Mouse (Mus musculus): Measurements from ENCODE around the gene Cep170b. TPM values are rescaled to one million over a fixed set of nuclear protein-coding genes. Genes with fewer than 3 reads are reported as not detected.

Cep170b gene
- polyA plus RNA-seq, 1 experiment from 2014 or later = 15.2 TPM

DNA sequence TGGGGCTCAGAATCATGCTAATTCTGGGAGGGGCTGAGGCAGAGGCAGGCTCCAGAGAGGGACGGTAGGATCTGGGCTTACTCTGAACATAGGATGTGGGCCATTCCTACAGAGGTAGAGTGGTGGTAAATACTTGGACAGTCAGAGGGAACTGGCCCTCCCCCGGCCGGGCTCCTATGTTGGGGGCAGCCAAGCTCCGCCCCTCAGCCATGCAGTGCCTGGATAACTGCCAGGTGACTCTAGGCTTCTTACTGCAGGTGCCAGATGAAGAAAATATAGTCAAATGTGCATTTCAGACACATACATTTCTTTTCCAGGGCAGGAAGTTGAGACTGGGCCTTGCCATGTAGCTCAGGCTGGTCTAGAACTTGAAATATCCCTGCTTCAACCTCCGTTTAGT lies 43.2 kb upstream of the Cep170b start:
- Histone ChIP-seq H3K9me3 (ENCODE audit: control insufficient read depth, low read length) (no peaks in the 10 kb centered on the region), H3K4me3 (ENCODE audit: low read depth, low read length) (no peak overlapping the region), H3K9ac (ENCODE audit: low read length) (no peak overlapping the region), H3K27ac (ENCODE audit: low read depth, low read length) (no peak overlapping the region), H3K27me3 (ENCODE audit: control insufficient read depth, insufficient read depth, low read length) (peaks cover 38% of the 10 kb centered on the region), H3K36me3 (ENCODE audit: control insufficient read depth, insufficient read depth, low read length) (no peaks in the 10 kb centered on the region), H3K4me2 (ENCODE audit: low read depth, low read length, severe bottlenecking) (no peak overlapping the region), H3K4me1 (replicated peaks; ENCODE audit: control insufficient read depth, insufficient read depth, low read length) (peaks cover 25% of the 10 kb centered on the region)
- DNase-seq (ENCODE audit: low spot score) (no peak), ATAC-seq (replicated peaks; ENCODE audit: low FRiP score) (no peak)
- WGBS = 74% methylated on average over 5 of the region's 5 CpGs

DNA sequence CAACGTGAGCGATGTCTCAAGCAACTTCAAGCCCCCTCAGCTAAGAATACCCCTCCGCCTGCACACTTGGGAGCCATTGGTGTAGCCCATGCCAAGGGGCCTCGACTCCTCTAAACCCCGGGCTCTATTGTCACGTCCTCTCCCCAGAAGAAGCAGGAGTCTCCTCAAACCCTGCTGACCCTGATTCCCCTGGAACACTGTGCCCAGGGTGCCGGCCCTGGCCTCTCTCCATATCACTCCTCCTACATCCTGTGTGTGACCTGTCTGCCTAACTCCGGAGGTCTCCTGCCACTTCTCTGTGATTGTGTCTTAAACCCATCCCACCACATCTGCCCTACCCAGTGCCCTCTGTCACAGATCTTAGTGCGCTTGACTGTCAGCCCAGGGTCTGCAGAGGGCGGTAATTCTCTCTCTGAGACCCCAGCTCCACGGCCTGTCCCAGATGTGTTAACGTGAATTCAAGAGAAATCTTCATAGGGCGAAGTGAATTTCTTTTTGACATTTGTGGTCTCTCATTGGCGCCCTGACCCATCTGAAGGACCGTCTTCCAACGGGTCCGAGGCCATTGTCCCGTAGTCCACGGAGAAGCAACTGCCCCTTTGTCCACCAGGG lies 42.2 kb upstream of the Cep170b start:
- Histone ChIP-seq H3K27ac (ENCODE audit: low read depth, low read length) (no peak overlapping the region), H3K9me3 (ENCODE audit: control insufficient read depth, low read length) (no peaks in the 10 kb centered on the region), H3K27me3 (ENCODE audit: control insufficient read depth, insufficient read depth, low read length) (peaks cover 38% of the 10 kb centered on the region), H3K9ac (ENCODE audit: low read length) (peak overlapping the region; percentile 67), H3K36me3 (ENCODE audit: control insufficient read depth, insufficient read depth, low read length) (no peaks in the 10 kb centered on the region), H3K4me3 (ENCODE audit: low read depth, low read length) (peak overlapping the region; percentile 63), H3K4me1 (replicated peaks; ENCODE audit: control insufficient read depth, insufficient read depth, low read length) (peaks cover 18% of the 10 kb centered on the region), H3K4me2 (ENCODE audit: low read depth, low read length, severe bottlenecking) (peak overlapping the region; percentile 95)
- ATAC-seq (replicated peaks; ENCODE audit: low FRiP score) = no peak
- 19% methylated on average over 19 of the region's 19 CpGs for WGBS
- no peak for DNase-seq (ENCODE audit: low spot score)

DNA sequence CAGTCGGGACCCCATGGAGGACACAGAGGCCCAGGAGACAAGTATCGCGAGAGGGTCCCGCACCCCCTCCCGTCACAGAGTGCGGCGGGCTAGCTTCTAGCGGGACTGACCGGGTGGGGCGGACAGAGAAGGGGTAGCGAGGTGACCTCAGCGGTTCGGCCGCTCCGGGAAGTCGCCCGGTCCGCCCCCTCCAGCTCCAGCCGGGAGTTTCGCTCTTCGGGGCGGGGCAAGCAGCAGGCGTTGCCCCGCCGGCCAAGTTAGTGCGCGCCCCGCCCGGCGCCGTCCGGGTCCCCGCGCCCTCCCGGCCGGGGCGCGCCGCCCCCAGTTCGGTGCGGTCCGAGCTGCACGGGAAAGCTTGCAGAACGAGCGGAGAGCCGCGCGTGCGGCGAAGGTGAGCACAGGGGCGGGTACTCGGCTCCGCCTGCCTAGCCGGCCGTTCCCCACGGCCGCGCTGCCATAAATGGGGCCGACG lies 41.7 kb upstream of the Cep170b start, which contains the start of gene Zbtb42:
Zbtb42 (plus strand) TSS at position 274 of the 472 bp plus-strand sequence.
- Histone ChIP-seq H3K27me3 (ENCODE audit: control insufficient read depth, insufficient read depth, low read length) (peaks cover 38% of the 10 kb centered on the region), H3K36me3 (ENCODE audit: control insufficient read depth, insufficient read depth, low read length) (no peaks in the 10 kb centered on the region), H3K9me3 (ENCODE audit: control insufficient read depth, low read length) (no peaks in the 10 kb centered on the region), H3K9ac (ENCODE audit: low read length) (peak within 1 kb of the TSS; percentile 67), H3K4me2 (ENCODE audit: low read depth, low read length, severe bottlenecking) (peak within 1 kb of the TSS; percentile 95), H3K4me3 (ENCODE audit: low read depth, low read length) (peak within 1 kb of the TSS; percentile 63), H3K4me1 (replicated peaks; ENCODE audit: control insufficient read depth, insufficient read depth, low read length) (peaks cover 15% of the 10 kb centered on the region), H3K27ac (ENCODE audit: low read depth, low read length) (no peak within 1 kb of the TSS)
- DNase-seq (ENCODE audit: low spot score) = peak; percentile 87
- under 1% methylated on average over 54 of the region's 60 CpGs for WGBS
- peak; percentile 56 for ATAC-seq (replicated peaks; ENCODE audit: low FRiP score)

DNA sequence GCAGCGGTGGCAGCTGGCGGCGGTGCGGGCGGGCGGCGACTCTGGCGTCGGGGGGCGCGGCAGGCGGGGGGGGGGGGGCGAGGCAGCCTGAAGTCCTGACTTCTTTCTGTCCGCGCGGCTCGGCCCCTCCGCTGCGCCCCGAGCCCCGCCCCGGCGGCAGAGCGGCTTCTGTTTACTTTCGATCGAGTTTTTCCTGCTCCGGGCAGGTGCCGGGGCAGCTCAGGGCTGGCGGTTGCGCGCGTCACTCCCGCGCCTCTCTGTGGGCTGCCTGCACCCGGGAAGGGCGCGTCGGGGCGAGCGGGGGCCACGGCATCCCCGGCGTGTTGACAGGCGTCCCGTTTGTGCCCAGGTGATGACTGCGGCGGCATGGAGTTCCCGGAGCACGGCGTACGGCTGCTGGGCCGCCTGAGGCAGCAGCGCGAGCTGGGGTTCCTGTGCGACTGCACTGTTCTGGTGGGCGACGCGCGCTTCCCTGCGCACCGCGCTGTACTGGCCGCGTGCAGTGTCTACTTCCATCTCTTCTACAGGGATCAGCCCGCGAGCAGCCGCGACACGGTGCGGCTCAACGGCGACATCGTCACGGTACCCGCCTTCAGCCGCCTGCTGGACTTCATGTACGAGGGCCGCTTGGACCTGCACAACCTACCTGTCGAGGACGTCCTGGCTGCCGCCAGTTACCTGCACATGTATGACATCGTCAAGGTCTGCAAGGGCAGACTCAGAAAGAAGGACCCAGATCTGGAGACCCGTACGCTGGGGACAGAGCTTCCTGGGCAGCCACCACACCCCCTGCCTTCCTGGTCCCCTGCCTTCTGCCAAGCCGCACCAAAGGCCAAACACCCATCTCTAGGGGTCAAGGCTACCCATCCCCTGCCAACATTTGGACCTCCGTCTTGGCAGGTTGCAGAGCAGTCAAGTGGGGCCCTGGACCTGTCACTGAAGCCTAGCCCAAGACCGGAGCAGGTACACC lies 40.9 kb upstream of the Cep170b start:
- Histone ChIP-seq H3K36me3 (ENCODE audit: control insufficient read depth, insufficient read depth, low read length) (no peaks in the 10 kb centered on the region), H3K4me2 (ENCODE audit: low read depth, low read length, severe bottlenecking) (peak overlapping the region; percentile 95), H3K27me3 (ENCODE audit: control insufficient read depth, insufficient read depth, low read length) (peaks cover 38% of the 10 kb centered on the region), H3K9ac (ENCODE audit: low read length) (peak overlapping the region; percentile 67), H3K27ac (ENCODE audit: low read depth, low read length) (no peak overlapping the region), H3K4me1 (replicated peaks; ENCODE audit: control insufficient read depth, insufficient read depth, low read length) (peaks cover 15% of the 10 kb centered on the region), H3K9me3 (ENCODE audit: control insufficient read depth, low read length) (no peaks in the 10 kb centered on the region), H3K4me3 (ENCODE audit: low read depth, low read length) (peak overlapping the region; percentile 63)
- peak; percentile 71 for DNase-seq (ENCODE audit: low spot score)
- peak; percentile 11; the same call in 1 of the 2 replicates for ATAC-seq (replicated peaks; ENCODE audit: low FRiP score)
- WGBS = 4% methylated on average over 78 of the region's 87 CpGs

DNA sequence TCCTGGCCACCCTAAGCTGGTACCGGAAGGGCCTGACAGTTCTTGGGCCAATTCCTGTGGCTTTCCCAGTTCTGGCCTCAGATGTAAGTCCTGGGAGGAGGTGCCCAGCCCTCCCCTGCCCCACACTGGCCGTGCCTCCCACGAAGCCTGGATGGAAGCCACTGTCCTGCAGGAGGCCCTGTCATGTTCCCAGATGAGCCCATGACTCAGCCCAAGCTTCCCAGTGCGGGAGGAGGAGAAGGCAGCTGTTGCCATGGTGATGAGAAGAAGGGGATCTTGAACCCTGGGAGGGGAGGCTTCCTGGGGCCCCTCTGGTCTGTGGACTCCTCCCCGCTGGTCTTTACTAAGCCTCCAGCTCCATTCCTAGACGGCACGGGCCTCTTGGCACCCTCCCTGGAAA lies 36.9 kb upstream of the Cep170b start:
- no peak for ATAC-seq (replicated peaks; ENCODE audit: low FRiP score)

DNA sequence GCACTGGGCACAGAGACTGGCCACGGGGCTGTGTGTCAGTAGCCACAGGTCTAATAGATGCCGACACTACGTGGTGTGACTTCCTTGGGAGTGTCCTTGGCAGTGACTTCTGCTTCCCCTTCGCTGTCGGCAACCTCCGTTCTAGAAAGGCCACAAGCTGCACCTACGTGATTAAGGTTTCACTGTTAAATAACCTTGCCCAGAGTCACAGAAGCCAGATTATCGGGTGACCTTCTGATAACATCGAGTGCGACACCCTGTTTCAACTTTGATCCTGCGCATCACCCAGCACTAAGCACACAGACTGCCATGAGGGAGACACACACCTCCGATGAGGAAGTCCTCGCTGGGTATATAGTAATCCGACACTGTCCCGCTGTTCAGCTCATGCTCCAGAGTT lies 31.8 kb upstream of the Cep170b start:
- DNase-seq (ENCODE audit: low spot score) = no peak
- no peaks in the 10 kb centered on the region for H3K36me3 ChIP-seq (ENCODE audit: control insufficient read depth, insufficient read depth, low read length)
- H3K9ac ChIP-seq (ENCODE audit: low read length) = no peak overlapping the region
- no peak overlapping the region for H3K27ac ChIP-seq (ENCODE audit: low read depth, low read length)
- no peak overlapping the region for H3K4me2 ChIP-seq (ENCODE audit: low read depth, low read length, severe bottlenecking)
- no peak for ATAC-seq (replicated peaks; ENCODE audit: low FRiP score)
- 88% methylated on average over 15 of the region's 15 CpGs for WGBS
- no peaks in the 10 kb centered on the region for H3K27me3 ChIP-seq (ENCODE audit: control insufficient read depth, insufficient read depth, low read length)
- no peak overlapping the region for H3K4me3 ChIP-seq (ENCODE audit: low read depth, low read length)
- H3K4me1 ChIP-seq (replicated peaks; ENCODE audit: control insufficient read depth, insufficient read depth, low read length) = no peaks in the 10 kb centered on the region
- H3K9me3 ChIP-seq (ENCODE audit: control insufficient read depth, low read length) = no peaks in the 10 kb centered on the region

More for the DNA sequence above, 36.9 kb upstream of the Cep170b start:
- no peaks in the 10 kb centered on the region for H3K9me3 ChIP-seq (ENCODE audit: control insufficient read depth, low read length)
- H3K9ac ChIP-seq (ENCODE audit: low read length) = no peak overlapping the region
- H3K27me3 ChIP-seq (ENCODE audit: control insufficient read depth, insufficient read depth, low read length) = peaks cover 30% of the 10 kb centered on the region
- H3K4me2 ChIP-seq (ENCODE audit: low read depth, low read length, severe bottlenecking) = no peak overlapping the region
- no peak overlapping the region for H3K4me3 ChIP-seq (ENCODE audit: low read depth, low read length)
- H3K4me1 ChIP-seq (replicated peaks; ENCODE audit: control insufficient read depth, insufficient read depth, low read length) = peaks cover 4% of the 10 kb centered on the region; the same call in 1 of the 2 replicates
- no peak overlapping the region for H3K27ac ChIP-seq (ENCODE audit: low read depth, low read length)
- DNase-seq (ENCODE audit: low spot score) = no peak
- WGBS = 51% methylated on average over 7 of the region's 7 CpGs
- no peaks in the 10 kb centered on the region for H3K36me3 ChIP-seq (ENCODE audit: control insufficient read depth, insufficient read depth, low read length)

DNA sequence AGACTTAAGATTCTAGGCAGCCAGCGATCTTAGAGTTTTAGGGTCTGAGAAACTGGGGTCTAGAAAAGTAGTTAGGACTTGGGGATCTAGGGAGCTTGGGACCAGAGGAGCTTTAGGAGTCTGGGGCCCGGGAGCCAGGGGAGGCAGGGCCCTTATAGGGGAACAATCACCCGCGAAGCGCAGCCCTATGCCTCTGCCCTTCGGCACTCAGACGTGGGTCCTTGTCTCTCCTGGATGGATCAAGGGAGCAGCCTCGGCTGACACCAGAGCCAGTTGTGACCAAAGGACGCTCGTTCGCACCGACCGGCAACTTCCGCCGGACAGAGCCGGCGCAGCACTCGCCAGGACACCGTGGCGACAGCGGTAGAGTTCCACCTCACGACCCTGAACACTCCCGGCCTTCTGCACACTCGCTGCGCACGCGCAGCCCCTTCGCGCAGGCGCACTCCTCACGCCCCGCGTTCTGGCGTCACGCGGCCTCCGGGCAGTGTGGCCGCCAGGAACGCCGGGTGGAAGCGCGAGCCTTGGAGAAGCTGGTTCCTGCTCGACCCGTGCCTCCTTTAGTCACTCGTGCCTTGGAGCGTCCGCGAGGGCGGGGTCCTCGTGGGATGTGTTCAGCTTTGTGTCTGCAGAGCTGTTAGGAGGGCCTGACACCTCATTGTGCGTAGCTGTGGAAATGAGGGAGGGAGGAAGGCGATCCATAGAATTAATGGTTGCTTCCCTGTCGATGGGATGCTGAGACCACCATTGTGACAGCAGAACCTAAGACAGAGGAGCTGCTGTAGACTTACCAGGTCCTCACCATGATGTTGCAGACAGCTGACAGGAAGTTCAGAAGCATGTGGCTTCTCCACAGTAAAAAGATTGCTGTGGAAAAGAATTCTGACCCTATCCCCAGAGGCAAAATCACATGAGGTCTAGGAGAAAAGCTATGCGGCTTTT lies 26.8 kb upstream of the Cep170b start:
- Histone ChIP-seq H3K27me3 (ENCODE audit: control insufficient read depth, insufficient read depth, low read length) (no peaks in the 10 kb centered on the region; the same call in 1 of the 2 replicates), H3K27ac (ENCODE audit: low read depth, low read length) (peak overlapping the region; percentile 58; the same call in 1 of the 2 replicates), H3K4me1 (replicated peaks; ENCODE audit: control insufficient read depth, insufficient read depth, low read length) (peaks cover 2% of the 10 kb centered on the region; the same call in 1 of the 2 replicates), H3K9me3 (ENCODE audit: control insufficient read depth, low read length) (no peaks in the 10 kb centered on the region), H3K9ac (ENCODE audit: low read length) (peak overlapping the region; percentile 90), H3K36me3 (ENCODE audit: control insufficient read depth, insufficient read depth, low read length) (no peaks in the 10 kb centered on the region), H3K4me3 (ENCODE audit: low read depth, low read length) (peak overlapping the region; percentile 53), H3K4me2 (ENCODE audit: low read depth, low read length, severe bottlenecking) (peak overlapping the region; percentile 61)
- ATAC-seq (replicated peaks; ENCODE audit: low FRiP score) (peak; percentile 96), DNase-seq (ENCODE audit: low spot score) (peak; percentile 97)
- WGBS = 2% methylated on average over 54 of the region's 54 CpGs

DNA sequence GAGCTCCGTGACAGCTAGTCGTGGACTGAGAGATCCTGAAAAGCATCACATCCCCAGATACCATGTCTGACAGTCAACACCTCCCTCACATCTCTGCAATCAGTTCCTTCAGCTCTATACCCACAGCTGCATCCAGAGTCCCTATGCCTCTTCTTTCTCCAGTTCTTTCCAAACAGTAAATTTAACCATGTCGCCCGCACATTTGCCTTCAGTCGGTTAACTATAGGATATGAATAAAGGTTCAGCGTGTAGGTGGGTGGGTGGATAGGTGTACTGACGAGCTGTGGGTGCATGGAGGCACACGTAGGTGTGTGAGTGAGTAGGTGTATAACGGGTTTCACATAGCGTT lies 26.2 kb upstream of the Cep170b start:
- WGBS = 87% methylated on average over 10 of the region's 10 CpGs
- H3K36me3 ChIP-seq (ENCODE audit: control insufficient read depth, insufficient read depth, low read length) = no peaks in the 10 kb centered on the region
- DNase-seq (ENCODE audit: low spot score) (no peak), ATAC-seq (replicated peaks; ENCODE audit: low FRiP score) (no peak)
- peak overlapping the region; percentile 90 for H3K9ac ChIP-seq (ENCODE audit: low read length)
- no peaks in the 10 kb centered on the region for H3K9me3 ChIP-seq (ENCODE audit: control insufficient read depth, low read length)
- H3K27me3 ChIP-seq (ENCODE audit: control insufficient read depth, insufficient read depth, low read length) = no peaks in the 10 kb centered on the region; the same call in 1 of the 2 replicates
- H3K27ac ChIP-seq (ENCODE audit: low read depth, low read length) = no peak overlapping the region
- peaks cover 2% of the 10 kb centered on the region; the same call in 1 of the 2 replicates for H3K4me1 ChIP-seq (replicated peaks; ENCODE audit: control insufficient read depth, insufficient read depth, low read length)
- peak overlapping the region; percentile 53 for H3K4me3 ChIP-seq (ENCODE audit: low read depth, low read length)
- H3K4me2 ChIP-seq (ENCODE audit: low read depth, low read length, severe bottlenecking) = peak overlapping the region; percentile 61
